Mouse (Mus musculus) midbrain, embryonic 13.5 days (tissue): ENCODE measurements around the gene Htra2. TPM values are rescaled to one million over a fixed set of nuclear protein-coding genes. Genes with fewer than 3 reads are reported as not detected.
A peak's percentile ranks its signal among the peaks of the same experiment; 100 is the strongest.

Experiments
- ATAC-seq: fragments of 200-750 bp; cut with Nextera tagmentation; 2 replicates; pipeline ENCODE4 v1.8.0; 2017; ENCODE audit warnings: mild to moderate bottlenecking, moderate TSS enrichment, moderate library complexity
- H3K27ac ChIP-seq: fragments of 300-500 bp; sonication (generic); 2 replicates; pipeline ENCODE4 v1.5.1; 2015; ENCODE audit warnings: inconsistent platforms, mild to moderate bottlenecking, moderate library complexity
- H3K27me3 ChIP-seq: fragments of 300-500 bp; sonication (generic); 2 replicates; pipeline ENCODE4 v1.6.1; 2015; ENCODE audit warnings: mild to moderate bottlenecking, inconsistent platforms
- H3K36me3 ChIP-seq: fragments of 300-500 bp; sonication (generic); 2 replicates; pipeline ENCODE4 v1.6.1; 2015; ENCODE audit warnings: mild to moderate bottlenecking, inconsistent platforms
- H3K4me1 ChIP-seq: fragments of 300-500 bp; sonication (generic); replicated peaks from 2 replicates; pipeline ENCODE4 v1.6.1; 2015; ENCODE audit warnings: inconsistent platforms
- H3K4me2 ChIP-seq: fragments of 300-500 bp; sonication (generic); replicated peaks from 2 replicates; pipeline ENCODE4 v1.6.1; 2015; ENCODE audit warnings: moderate library complexity, mild to moderate bottlenecking, inconsistent platforms
- H3K4me3 ChIP-seq: fragments of 300-500 bp; sonication (generic); replicated peaks from 2 replicates; pipeline ENCODE4 v1.5.1; 2015; ENCODE audit warnings: mild to moderate bottlenecking, inconsistent platforms
- H3K9ac ChIP-seq: fragments of 300-500 bp; sonication (generic); replicated peaks from 2 replicates; pipeline ENCODE4 v1.6.1; 2015; ENCODE audit warnings: mild to moderate bottlenecking, inconsistent platforms
- H3K9me3 ChIP-seq: fragments of 300-500 bp; sonication (generic); 2 replicates; pipeline ENCODE4 v1.6.1; 2016; ENCODE audit warnings: mild to moderate bottlenecking, inconsistent platforms
- WGBS: fragments of 180-500 bp; shearing (Covaris S2); methylation state at CpG from one replicate; pipeline ENCODE4 v1.1.7; 2015; 5-methylcytosine and 5-hydroxymethylcytosine counted together
- polyA plus RNA-seq: library from polyadenylated mRNA; unstranded; fragments of >200 nt; fragmentation: Nextera tagmentation; extraction: Ambion mirVana; gene quantifications from 2 replicates; pipeline ENCODE4 v1.2.1, GENCODE M21; 2015

The Htra2 gene
- polyA plus RNA-seq = 62.4 and 65.3 TPM in 2 replicates

GRCm38 (mm10) chr6:83054871-83055431 lies at the start of gene Htra2:
Htra2 (minus strand) TSS chr6:83055273.
- peak; percentile 67; the same call in 1 of the 2 replicates for ATAC-seq
- peak within 1 kb of the TSS; percentile 79 for H3K4me2 ChIP-seq
- WGBS = 2% methylated on average over 50 of the region's 50 CpGs
- peak within 1 kb of the TSS; percentile 99 for H3K4me3 ChIP-seq
- H3K27ac ChIP-seq = peak within 1 kb of the TSS; percentile 89
- H3K27me3 ChIP-seq = peaks cover 7% of the 10 kb centered on the region
- H3K9ac ChIP-seq = peak within 1 kb of the TSS; percentile 93
- H3K4me1 ChIP-seq = peaks cover 29% of the 10 kb centered on the region
- H3K36me3 ChIP-seq = peaks cover 30% of the 10 kb centered on the region
- H3K9me3 ChIP-seq = no peaks in the 10 kb centered on the region

DNA sequence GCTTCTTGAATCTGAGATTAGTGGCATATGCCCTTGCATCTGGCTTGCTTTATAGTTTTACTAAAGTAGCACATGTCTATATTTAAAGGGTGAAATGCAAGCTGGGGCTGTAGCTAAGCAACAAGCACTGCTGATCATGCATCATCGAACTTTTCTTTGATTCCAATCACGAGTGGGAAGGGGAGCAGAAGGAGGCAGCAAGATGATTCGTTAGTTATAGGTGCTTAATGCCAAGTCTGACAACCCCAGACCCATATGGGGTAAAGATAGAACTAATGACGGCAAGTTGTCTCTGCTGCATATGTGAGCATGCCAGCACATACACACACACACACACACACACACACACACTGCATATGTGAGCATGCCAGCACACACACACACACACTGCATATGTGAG lies 49.1 kb upstream of the Htra2 start:
- 74% methylated on average over 4 of the region's 4 CpGs for WGBS
- H3K27ac ChIP-seq = no peak overlapping the region
- no peaks in the 10 kb centered on the region for H3K9me3 ChIP-seq
- H3K9ac ChIP-seq = no peak overlapping the region
- ATAC-seq = no peak
- H3K27me3 ChIP-seq = peaks cover 9% of the 10 kb centered on the region
- H3K36me3 ChIP-seq = peaks cover 19% of the 10 kb centered on the region
- peaks cover 35% of the 10 kb centered on the region for H3K4me1 ChIP-seq
- no peak overlapping the region for H3K4me3 ChIP-seq
- no peak overlapping the region for H3K4me2 ChIP-seq

DNA sequence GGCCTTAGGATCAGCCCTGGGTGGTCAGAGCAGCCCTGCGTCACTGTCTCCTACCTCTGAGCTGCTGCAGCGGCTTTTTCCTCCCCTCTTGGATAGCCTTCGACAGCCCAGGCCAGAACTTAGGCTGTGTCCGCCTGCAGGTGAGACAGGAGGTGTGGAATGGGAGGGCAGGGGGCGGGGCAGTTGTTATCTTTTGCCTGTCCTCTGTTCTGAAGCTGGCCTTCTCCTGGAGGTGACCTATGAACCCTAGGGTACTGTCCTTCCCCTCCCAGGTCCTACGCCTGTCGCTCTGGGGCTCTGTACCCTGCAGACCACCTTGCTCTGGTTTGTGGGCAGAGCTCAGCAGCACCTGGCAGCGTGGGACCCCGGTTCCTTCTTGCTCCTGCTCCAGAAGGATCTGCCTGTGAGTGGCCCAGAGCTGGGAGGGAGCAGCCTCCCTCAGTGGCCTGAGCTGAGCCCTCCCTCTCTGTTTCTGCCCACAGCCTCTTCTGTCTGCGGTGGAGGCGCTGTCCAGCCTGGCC lies 48.1 kb upstream of the Htra2 start:
- 45% methylated on average over 11 of the region's 11 CpGs for WGBS
- Histone ChIP-seq H3K27me3 (peaks cover 13% of the 10 kb centered on the region), H3K36me3 (peaks cover 19% of the 10 kb centered on the region), H3K4me1 (peaks cover 29% of the 10 kb centered on the region), H3K9me3 (no peaks in the 10 kb centered on the region), H3K9ac (peak overlapping the region; percentile 81), H3K27ac (no peak overlapping the region), H3K4me3 (peak overlapping the region; percentile 73), H3K4me2 (peak overlapping the region; percentile 94)
- no peak for ATAC-seq

DNA sequence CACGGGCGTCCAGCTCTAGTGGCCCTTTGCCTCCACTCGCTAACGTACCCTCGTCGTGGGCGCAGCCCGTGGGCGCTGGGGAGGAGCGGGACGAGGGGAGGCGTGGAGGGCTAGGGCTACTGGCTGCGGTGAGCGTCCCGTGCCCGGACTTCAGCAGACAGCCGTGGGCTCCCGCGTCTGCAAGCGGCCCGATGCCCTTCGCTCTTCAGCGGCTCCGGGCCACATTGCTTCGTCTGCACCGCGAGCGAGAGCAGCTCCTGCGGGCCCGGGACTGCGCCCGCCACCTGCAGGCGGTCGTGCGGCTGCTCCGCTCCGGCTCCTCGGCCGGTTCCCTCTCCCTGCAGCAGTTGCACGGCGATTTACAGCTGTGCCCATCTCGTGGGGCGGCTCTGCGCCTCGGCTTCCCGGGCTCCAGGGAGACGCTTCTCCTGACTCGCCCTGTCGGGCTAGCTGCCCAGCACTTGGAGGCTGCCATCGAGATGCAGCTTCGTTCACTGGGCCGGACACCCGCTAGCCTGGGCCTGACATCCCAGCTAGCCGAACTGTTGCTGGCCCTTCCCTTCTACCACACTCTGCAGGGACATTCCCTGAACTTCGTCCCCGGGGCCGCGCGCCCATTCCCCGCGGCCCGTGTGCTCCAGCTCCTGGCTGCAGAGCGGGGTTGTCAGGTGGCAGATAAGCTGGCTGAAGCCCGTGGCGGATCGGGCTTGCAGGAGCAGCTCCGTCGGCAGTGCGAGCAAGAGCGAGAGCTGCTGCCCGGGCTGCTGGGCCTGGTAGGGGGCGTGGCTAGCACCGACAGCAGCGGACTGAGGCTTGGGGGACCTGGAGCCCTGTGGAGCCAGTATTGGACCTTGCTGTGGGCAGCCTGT lies 46.8 kb upstream of the Htra2 start:
- Histone ChIP-seq H3K9ac (peak overlapping the region; percentile 81), H3K4me2 (peak overlapping the region; percentile 94), H3K27ac (peak overlapping the region; percentile 87), H3K4me1 (peaks cover 20% of the 10 kb centered on the region), H3K9me3 (no peaks in the 10 kb centered on the region), H3K27me3 (peaks cover 16% of the 10 kb centered on the region), H3K4me3 (peak overlapping the region; percentile 73), H3K36me3 (peaks cover 14% of the 10 kb centered on the region; the same call in 1 of the 2 replicates)
- under 1% methylated on average over 68 of the region's 74 CpGs for WGBS
- peak; percentile 80 for ATAC-seq

DNA sequence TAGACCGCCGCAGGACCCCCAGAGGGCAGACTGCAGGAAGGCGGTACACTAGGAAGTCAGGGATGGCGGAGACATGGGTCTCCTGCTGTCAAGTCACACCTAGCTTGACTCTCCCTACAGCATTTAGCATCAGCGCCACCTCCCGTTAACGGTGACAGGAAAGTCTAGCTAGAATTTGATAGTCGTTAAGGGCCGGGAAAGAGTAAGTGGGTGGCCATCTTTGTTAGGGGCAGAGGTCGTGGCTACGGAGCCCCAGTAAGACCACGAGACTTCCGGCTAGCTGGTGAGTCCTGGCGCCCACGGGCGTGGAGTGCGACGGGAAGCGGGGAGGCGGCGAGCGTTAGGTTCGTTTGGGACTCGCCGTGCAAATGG lies 46.2 kb upstream of the Htra2 start, which contains the start of the genes Ccdc142 and Gm42688:
Gene Ccdc142 (plus strand): TSS at position 286 of the 372 bp plus-strand sequence.
Gene Gm42688 (plus strand): TSS at position 302 of the 372 bp plus-strand sequence.
- H3K36me3 ChIP-seq = 0 out of 2 replicates have a peak, but pooled peaks cover 9% of the 10 kb centered on the region
- no peaks in the 10 kb centered on the region for H3K9me3 ChIP-seq
- peaks cover 16% of the 10 kb centered on the region for H3K27me3 ChIP-seq
- under 1% methylated on average over 25 of the region's 25 CpGs for WGBS
- peak within 1 kb of the TSS; percentile 73 for H3K4me3 ChIP-seq
- H3K27ac ChIP-seq = peak within 1 kb of the TSS; percentile 87
- peaks cover 20% of the 10 kb centered on the region for H3K4me1 ChIP-seq
- peak; percentile 83 for ATAC-seq
- H3K9ac ChIP-seq = peak within 1 kb of the TSS; percentile 81
- H3K4me2 ChIP-seq = peak within 1 kb of the TSS; percentile 94

GRCm38 (mm10) chr6:83098411-83098810 lies 43.3 kb upstream of the Htra2 start:
- Histone ChIP-seq H3K27me3 (peaks cover 17% of the 10 kb centered on the region), H3K4me3 (no peak overlapping the region), H3K9ac (no peak overlapping the region), H3K4me1 (peaks cover 18% of the 10 kb centered on the region), H3K4me2 (no peak overlapping the region), H3K36me3 (no peaks in the 10 kb centered on the region), H3K27ac (no peak overlapping the region), H3K9me3 (no peaks in the 10 kb centered on the region)
- ATAC-seq = no peak
- 66% methylated on average over 2 of the region's 2 CpGs for WGBS

GRCm38 (mm10) chr6:83095968-83096367 lies 40.9 kb upstream of the Htra2 start:
- no peak overlapping the region for H3K27ac ChIP-seq
- H3K4me2 ChIP-seq = no peak overlapping the region
- no peak overlapping the region for H3K4me3 ChIP-seq
- H3K9ac ChIP-seq = no peak overlapping the region
- H3K4me1 ChIP-seq = peaks cover 2% of the 10 kb centered on the region; the same call in 1 of the 2 replicates
- WGBS = 48% methylated on average over 6 of the region's 6 CpGs
- H3K36me3 ChIP-seq = no peaks in the 10 kb centered on the region
- ATAC-seq = no peak
- no peaks in the 10 kb centered on the region for H3K9me3 ChIP-seq
- peaks cover 29% of the 10 kb centered on the region for H3K27me3 ChIP-seq

DNA sequence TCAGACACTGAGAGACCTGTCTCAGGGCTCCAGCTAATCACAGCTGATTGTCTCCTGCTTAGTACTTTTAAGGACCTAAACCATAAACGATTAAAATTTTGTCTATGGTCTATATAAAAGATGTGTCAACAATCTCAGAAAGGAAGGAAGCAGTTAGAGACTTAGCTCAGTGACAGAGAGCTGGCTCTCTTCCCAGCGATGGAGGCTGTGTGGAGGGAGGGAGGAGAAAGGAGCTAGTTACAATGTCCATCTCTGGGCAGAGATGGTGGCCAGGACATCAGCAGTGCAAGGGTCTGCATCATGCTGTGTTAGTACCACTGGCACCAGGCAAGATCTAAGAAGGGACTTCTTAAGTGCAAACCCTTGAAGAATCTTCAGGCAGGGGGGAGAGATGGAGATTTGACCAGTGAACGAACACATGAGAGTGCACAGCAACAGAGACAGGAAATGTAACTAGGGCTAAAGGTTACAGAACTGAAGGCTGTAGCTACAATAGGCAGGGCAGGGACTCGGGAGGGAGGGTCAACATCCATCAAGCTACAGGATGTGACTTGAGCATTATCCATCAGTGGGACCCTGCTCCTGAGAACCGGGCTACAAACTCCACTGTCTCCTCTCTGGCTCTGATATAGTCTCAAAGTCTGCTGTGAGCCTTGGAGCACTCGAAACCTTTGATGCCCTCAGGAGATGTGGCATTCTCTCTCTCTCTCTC lies 37.5 kb upstream of the Htra2 start:
- Histone ChIP-seq H3K9me3 (no peaks in the 10 kb centered on the region), H3K4me1 (peaks cover 3% of the 10 kb centered on the region), H3K4me2 (no peak overlapping the region), H3K27ac (no peak overlapping the region), H3K9ac (no peak overlapping the region), H3K36me3 (no peaks in the 10 kb centered on the region), H3K27me3 (peaks cover 50% of the 10 kb centered on the region), H3K4me3 (no peak overlapping the region)
- WGBS = 54% methylated on average over 6 of the region's 6 CpGs
- ATAC-seq = no peak

DNA sequence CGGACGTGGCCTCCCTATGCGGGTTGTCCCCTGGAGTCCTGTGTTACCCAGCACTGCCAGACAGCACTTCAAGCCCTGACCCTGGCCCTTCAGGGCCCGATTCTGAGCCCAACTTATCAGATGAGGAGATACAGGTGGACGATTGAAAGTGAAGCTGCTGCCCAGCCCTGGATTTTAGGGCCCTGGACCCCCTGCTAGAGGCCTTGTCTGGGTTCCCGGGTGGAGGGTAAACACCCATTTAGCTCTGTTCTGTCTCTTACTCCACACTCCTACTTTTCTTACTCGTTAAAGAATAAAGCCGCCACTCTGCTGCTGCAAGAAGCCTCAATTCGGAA lies 32.8 kb upstream of the Htra2 start:
- Histone ChIP-seq H3K4me1 (peaks cover 11% of the 10 kb centered on the region), H3K27me3 (peaks cover 94% of the 10 kb centered on the region), H3K9me3 (no peaks in the 10 kb centered on the region), H3K36me3 (no peaks in the 10 kb centered on the region), H3K4me2 (peak overlapping the region; percentile 27), H3K9ac (no peak overlapping the region), H3K4me3 (peak overlapping the region; percentile 16; the same call in 1 of the 2 replicates), H3K27ac (no peak overlapping the region)
- no peak for ATAC-seq
- WGBS = 3% methylated on average over 9 of the region's 9 CpGs

DNA sequence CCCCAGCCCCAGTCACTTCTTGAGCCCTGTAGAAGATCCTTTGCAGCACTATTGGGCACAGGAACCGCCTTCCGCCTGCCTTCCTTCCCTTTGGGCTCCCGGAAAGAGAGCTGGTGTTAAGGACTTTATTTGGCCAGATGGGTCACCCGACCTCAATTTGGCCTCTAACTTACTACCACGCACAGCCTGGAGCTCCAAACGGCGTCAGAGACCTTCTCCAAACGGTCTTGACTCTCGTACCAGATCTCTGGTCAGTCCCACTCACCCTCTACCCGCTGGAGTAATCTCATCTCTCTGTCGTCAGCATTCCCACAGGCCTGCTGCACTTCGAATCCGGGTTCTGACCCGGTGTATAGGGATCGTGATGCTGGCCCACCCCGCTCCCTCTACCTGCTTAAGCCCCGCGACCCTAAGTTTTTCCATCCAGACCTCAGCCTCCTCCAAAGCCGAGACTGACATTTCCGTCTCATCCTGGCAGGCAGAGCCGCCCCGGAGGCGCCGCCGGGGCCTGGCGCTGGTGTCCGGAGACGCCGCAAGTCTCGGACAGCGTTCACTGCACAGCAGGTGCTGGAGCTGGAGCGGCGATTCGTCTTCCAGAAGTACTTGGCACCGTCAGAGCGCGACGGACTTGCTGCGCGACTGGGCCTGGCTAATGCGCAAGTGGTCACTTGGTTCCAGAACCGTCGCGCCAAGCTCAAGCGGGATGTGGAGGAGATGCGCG lies 32.3 kb upstream of the Htra2 start:
- peaks cover 94% of the 10 kb centered on the region for H3K27me3 ChIP-seq
- no peak for ATAC-seq
- H3K4me2 ChIP-seq = peak overlapping the region; percentile 27

More for the DNA sequence above, 32.3 kb upstream of the Htra2 start:
- Histone ChIP-seq H3K4me3 (peak overlapping the region; percentile 16), H3K36me3 (peaks cover under 1% of the 10 kb centered on the region; the same call in 1 of the 2 replicates), H3K27ac (no peak overlapping the region), H3K9me3 (no peaks in the 10 kb centered on the region), H3K4me1 (peaks cover 11% of the 10 kb centered on the region), H3K9ac (no peak overlapping the region)
- WGBS = under 1% methylated on average over 47 of the region's 47 CpGs
